Mouse (Mus musculus) E14TG2a.4 (cell line): Measurements from ENCODE around the gene Acsl4.

Experiments used
- CTCF ChIP-seq: conservative IDR thresholded peaks from 2 replicates; pipeline ENCODE4 v1.5.1; 2014; ENCODE audit warnings: low read length
- POU5F1 ChIP-seq: IDR thresholded peaks from 2 replicates; pipeline ENCODE4 v1.6.1; 2014; ENCODE audit warnings: low read length, borderline replicate concordance

DNA sequence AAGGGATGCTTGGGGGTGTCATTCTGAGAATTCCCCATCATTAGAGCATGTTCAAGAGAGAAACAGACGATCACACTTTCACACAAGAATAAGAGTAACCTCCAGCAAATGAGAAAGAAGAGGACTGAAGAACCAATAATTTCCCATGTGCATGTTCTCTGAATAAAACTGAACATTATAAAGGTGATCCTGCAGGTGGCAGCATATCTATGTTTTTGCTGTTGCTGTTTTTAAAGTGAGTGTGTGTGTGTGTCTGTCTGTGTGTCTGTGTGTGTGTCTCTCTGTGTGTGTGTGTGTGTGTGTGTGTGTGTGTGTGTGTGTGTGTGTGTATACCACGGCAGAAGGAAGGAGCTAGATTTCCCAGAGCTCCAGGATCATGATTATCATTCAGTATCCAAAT lies 64.6 kb downstream of the Acsl4 start:
- TF ChIP-seq CTCF, result no peak
- no peak for TF ChIP-seq POU5F1
